Mouse (Mus musculus): ENCODE data around the gene Fzd4.

Fzd4 gene

GRCm38 (mm10) chr7:89418917-89419679 lies 14.9 kb downstream of the Fzd4 start:
- in situ Hi-C loops (cut with MboI; ENCODE audit: low pct_unique_long_range_greater_than_20kb in 1 of 2, low sequenced_read_pairs in 2 of 2, unreplicated experiment in 1 of 2): loop anchor here (10.0 to 25.0 kb wide), 2 partner anchors 254 to 257 kb away; no protein-coding TSS in a partner anchor

GRCm38 (mm10) chr7:89421294-89421693 lies 17.1 kb downstream of the Fzd4 start:
- in situ Hi-C loops (cut with MboI; ENCODE audit: low pct_unique_long_range_greater_than_20kb in 1 of 2, low sequenced_read_pairs in 2 of 2, unreplicated experiment in 1 of 2): loop anchor here in 1 of 2 experiments (25.0 kb wide), 1 partner anchor 259 kb away; no protein-coding TSS in a partner anchor

DNA sequence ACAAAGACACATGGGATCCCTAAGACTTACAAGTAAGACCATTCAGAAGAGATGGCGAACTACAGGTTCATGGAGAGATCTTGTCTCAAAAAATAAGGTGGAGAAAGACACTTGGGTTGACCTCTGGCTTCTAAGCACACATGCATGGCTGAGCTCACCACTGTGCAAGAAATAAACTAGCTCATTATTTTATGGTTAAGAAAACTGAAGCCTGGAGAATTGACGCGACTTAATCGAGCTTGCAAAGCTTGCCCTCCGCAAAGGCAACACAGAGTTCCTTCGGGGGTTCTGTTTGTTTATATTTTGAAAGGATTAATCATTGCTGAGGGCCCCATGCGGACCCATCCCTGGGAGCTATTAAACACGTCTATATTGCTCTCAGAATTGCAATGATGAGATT lies 18.5 kb downstream of the Fzd4 start:
- in situ Hi-C loops (cut with MboI; ENCODE audit: low pct_unique_long_range_greater_than_20kb in 1 of 2, low sequenced_read_pairs in 2 of 2, unreplicated experiment in 1 of 2): loop anchor here in 1 of 2 experiments (25.0 kb wide), 1 partner anchor 260 kb away; no protein-coding TSS in a partner anchor

DNA sequence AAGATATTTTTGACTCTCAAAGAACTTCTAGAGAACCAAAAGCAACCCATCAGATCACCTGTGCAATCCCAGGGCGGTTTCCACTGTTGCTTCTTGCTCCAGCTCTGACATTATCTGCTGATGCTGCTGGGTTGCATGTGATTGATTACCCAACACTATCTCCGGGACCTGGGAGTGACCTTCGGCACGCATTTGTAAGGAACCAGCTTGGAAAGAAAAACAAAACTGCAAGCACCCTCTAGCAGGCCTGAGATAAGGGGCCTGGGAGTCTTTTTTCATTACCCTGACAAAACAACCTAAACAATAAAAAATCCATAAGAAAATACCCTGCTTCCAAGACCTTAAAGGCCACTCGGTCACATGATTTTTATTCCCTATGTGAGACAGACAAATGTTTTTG lies 19.0 kb downstream of the Fzd4 start:
- in situ Hi-C loops (cut with MboI; ENCODE audit: low pct_unique_long_range_greater_than_20kb in 1 of 2, low sequenced_read_pairs in 2 of 2, unreplicated experiment in 1 of 2): loop anchor here in 1 of 2 experiments (25.0 kb wide), 1 partner anchor 261 kb away; no protein-coding TSS in a partner anchor

GRCm38 (mm10) chr7:89423688-89424255 lies 19.6 kb downstream of the Fzd4 start:
- in situ Hi-C loops (cut with MboI; ENCODE audit: low pct_unique_long_range_greater_than_20kb in 1 of 2, low sequenced_read_pairs in 2 of 2, unreplicated experiment in 1 of 2): loop anchor here in 1 of 2 experiments (25.0 kb wide), 1 partner anchor 261 kb away; no protein-coding TSS in a partner anchor

- in situ Hi-C loops (cut with MboI; ENCODE audit: low pct_unique_long_range_greater_than_20kb in 1 of 2, low sequenced_read_pairs in 2 of 2, unreplicated experiment in 1 of 2): loop anchor here in 1 of 2 experiments (25.0 kb wide), 1 partner anchor 262 kb away; no protein-coding TSS in a partner anchor
Measured at GRCm38 (mm10) chr7:89424659-89425058, 20.5 kb downstream of the Fzd4 start.

GRCm38 (mm10) chr7:89425803-89426725 lies 21.9 kb downstream of the Fzd4 start:
- in situ Hi-C loops (cut with MboI; ENCODE audit: low pct_unique_long_range_greater_than_20kb in 1 of 2, low sequenced_read_pairs in 2 of 2, unreplicated experiment in 1 of 2): no loop called here

- in situ Hi-C loops (cut with MboI; ENCODE audit: low pct_unique_long_range_greater_than_20kb in 1 of 2, low sequenced_read_pairs in 2 of 2, unreplicated experiment in 1 of 2): no loop called here
Measured at GRCm38 (mm10) chr7:89427101-89427500, 22.9 kb downstream of the Fzd4 start.

GRCm38 (mm10) chr7:89428804-89429203 lies 24.6 kb downstream of the Fzd4 start:
- in situ Hi-C loops (cut with MboI; ENCODE audit: low pct_unique_long_range_greater_than_20kb in 1 of 2, low sequenced_read_pairs in 2 of 2, unreplicated experiment in 1 of 2): no loop called here

- in situ Hi-C loops (cut with MboI; ENCODE audit: low pct_unique_long_range_greater_than_20kb in 1 of 2, low sequenced_read_pairs in 2 of 2, unreplicated experiment in 1 of 2): no loop called here
Measured at GRCm38 (mm10) chr7:89429326-89429725, 25.2 kb downstream of the Fzd4 start.

DNA sequence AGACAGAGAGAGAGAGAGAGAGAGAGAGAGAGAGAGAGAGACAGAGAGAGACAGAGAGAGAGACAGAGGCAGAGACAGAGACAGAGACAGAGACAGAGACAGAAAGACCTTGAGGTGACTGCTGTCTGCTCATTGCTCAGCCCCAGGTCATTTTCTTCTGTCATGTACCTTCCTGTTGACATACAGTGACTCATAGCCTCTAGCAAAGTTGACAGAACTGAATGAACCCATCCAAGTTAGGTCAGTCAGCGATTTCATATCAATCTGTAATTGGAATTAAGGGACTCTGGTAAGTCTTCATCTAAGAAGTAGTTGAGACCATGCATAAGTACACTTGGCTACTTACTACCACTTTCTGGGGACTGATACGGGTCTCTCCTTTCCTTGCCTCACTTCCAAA lies 27.0 kb downstream of the Fzd4 start:
- in situ Hi-C loops (cut with MboI; ENCODE audit: low pct_unique_long_range_greater_than_20kb in 1 of 2, low sequenced_read_pairs in 2 of 2, unreplicated experiment in 1 of 2): no loop called here

DNA sequence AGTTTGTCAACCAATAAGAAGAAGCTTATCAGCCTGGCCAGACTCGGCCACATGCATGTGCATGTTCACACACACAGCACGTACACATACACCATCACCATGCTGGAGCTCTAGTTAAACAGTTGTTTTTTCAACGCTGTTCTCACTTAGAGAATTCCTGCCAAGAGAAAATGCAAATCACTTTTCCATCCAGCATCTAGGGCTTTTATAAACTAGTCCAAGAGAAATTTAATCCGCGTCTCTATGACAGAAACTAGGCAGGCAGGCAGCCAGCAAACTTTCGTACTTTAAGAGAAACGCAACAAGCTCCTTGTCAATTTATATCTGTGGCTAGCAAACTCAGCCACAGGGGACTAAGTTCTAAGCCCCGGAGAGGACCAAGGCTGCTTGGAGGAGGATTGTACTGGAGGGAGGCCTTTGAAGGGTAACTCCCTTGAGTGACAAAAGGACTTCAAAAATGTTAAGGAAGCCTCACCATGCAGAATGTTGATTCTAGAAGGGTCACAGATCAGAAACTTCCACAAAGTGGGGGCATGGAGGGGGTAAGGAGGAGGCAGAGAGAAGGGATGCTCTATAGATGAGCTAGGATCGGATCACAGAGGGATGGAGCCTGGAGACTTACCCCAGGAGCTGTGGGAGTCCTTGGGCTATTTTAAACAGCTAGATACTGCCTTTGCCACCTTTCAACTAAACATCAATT lies 29.2 kb downstream of the Fzd4 start:
- in situ Hi-C loops (cut with MboI; ENCODE audit: low pct_unique_long_range_greater_than_20kb in 1 of 2, low sequenced_read_pairs in 2 of 2, unreplicated experiment in 1 of 2): no loop called here

DNA sequence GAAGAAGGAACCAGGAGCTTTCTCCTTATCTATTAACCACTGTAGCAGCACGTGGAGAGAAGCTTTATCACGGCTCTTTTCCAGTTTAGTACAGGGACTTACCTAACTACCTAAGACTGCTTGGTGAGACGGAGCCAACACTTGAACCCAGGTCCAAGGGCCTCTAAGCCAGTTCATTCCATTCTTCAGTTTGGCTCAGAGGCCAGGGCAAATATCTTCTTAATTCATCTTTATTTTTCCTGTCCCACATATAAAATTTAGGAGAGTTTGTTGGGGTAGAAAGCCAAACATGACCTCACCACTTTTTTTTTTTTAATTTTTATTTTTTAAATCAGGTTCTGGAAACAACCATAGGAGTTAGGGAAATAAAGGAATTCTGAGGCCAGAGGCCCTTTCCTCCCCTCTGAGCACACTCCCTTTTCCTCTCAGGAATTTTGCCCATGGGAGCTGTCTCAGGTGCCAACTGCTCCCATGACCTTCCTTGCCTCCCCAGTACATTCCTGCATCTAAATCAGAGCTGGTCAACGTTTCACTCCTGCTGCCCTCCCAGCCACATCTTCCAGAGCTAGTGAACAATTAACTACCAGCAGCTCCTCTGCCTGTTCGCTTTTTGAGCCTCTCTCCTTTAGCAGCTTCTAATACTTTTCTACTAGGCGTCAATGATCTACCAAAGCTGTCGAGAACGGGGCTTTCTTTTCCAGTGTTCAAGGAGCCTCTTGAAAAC lies 29.9 kb downstream of the Fzd4 start:
- in situ Hi-C loops (cut with MboI; ENCODE audit: low pct_unique_long_range_greater_than_20kb in 1 of 2, low sequenced_read_pairs in 2 of 2, unreplicated experiment in 1 of 2): no loop called here

DNA sequence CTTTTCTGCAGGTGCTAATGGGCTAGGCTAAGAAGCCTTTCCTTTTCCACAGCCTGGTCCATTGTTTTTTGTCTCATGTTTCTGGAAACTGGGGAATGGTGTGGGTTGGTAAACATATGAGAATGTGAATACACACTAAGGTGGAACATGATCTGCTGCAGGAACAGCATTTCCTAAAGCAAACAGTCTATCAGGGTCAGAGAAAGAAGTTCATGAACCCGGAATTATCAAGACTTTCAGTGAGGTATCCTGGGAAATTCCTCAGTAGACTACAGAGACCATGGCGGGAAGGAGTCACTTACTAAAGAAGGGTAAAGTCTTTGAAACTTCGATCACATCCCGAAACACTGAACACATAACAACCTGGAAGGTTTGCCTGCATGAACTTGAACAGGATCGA lies 32.2 kb downstream of the Fzd4 start:
- in situ Hi-C loops (cut with MboI; ENCODE audit: low pct_unique_long_range_greater_than_20kb in 1 of 2, low sequenced_read_pairs in 2 of 2, unreplicated experiment in 1 of 2): no loop called here

GRCm38 (mm10) chr7:89437589-89437988 lies 33.4 kb downstream of the Fzd4 start:
- in situ Hi-C loops (cut with MboI; ENCODE audit: low pct_unique_long_range_greater_than_20kb in 1 of 2, low sequenced_read_pairs in 2 of 2, unreplicated experiment in 1 of 2): no loop called here

- in situ Hi-C loops (cut with MboI; ENCODE audit: low pct_unique_long_range_greater_than_20kb in 1 of 2, low sequenced_read_pairs in 2 of 2, unreplicated experiment in 1 of 2): no loop called here
Measured at GRCm38 (mm10) chr7:89441291-89441690, 37.1 kb downstream of the Fzd4 start.

DNA sequence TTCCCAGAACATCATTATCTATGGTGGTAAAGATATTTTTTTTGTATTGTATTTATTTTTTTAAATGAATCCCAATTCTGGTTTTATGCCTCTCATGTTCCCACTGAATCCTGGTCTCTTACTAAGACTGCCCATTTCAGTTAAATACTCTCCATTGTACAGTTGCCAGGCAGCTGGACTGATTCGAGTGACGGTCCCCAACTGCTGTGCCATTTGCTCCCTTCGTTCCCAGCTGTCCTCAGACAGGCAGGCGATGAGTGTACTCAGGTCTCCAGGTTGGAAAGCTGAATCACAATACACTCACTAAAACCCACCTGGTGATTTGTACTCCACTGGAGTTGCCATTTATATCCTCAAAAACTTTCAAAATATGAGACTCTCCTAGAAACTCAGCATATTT lies 38.1 kb downstream of the Fzd4 start:
- in situ Hi-C loops (cut with MboI; ENCODE audit: low pct_unique_long_range_greater_than_20kb in 1 of 2, low sequenced_read_pairs in 2 of 2, unreplicated experiment in 1 of 2): no loop called here

- in situ Hi-C loops (cut with MboI; ENCODE audit: low pct_unique_long_range_greater_than_20kb in 1 of 2, low sequenced_read_pairs in 2 of 2, unreplicated experiment in 1 of 2): no loop called here
Measured at GRCm38 (mm10) chr7:89445137-89445536, 41.0 kb downstream of the Fzd4 start.
